Mouse (Mus musculus) frontal cortex, postnatal 36 days (tissue): ENCODE results near the gene Dcaf6.
A peak's percentile ranks its signal among the peaks of the same experiment; 100 is the strongest.

Source experiments
- DNase-seq, 2 experiments: peaks; one replicate each; pipeline ENCODE4 v3.0.0; 2022; ENCODE audit warnings: low spot score in 2 of 2

Gene Dcaf6

GRCm38 (mm10) chr1:165460360-165460800 is at the start of gene Dcaf6, which contains the start of gene Mpc2:
Dcaf6 (minus strand) TSS chr1:165460475.
Mpc2 (plus strand) TSS chr1:165460637.
- DNase-seq = peak; percentile 99 to 100

DNA sequence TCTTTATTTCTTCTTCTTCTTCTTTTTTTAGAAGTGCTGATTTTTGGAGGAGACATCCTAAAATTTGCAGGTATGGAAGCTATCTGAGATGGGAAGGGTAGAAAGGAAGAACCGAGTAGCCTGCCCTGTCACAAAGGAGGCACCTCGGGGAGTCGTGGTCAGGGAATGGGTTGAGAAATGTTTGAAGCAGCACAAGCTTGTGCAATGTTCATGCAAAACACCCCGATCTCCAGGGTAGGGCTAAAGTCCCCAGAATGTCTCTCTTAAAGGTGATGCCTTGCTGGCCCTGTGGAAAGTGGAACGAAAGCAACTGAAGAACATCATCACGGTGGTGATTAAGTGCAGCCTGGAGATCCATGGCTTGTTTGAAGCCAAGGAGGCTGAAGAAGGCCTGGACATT is 46.0 kb upstream of the Dcaf6 start:
- DNase-seq = no peak

- DNase-seq = no peak
These were observed 43.2 kb upstream of the Dcaf6 start for GRCm38 (mm10) chr1:165503307-165504024.

- DNase-seq = no peak
These were observed 38.6 kb upstream of the Dcaf6 start for GRCm38 (mm10) chr1:165498856-165499255.

GRCm38 (mm10) chr1:165489197-165489596 is 28.9 kb upstream of the Dcaf6 start:
- DNase-seq = no peak

GRCm38 (mm10) chr1:165486108-165486507 is 25.8 kb upstream of the Dcaf6 start:
- no peak for DNase-seq

GRCm38 (mm10) chr1:165484688-165485233 is 24.5 kb upstream of the Dcaf6 start, which contains the start of gene Adcy10:
Adcy10 (plus strand) TSS chr1:165485183.
- DNase-seq = no peak

- DNase-seq = no peak
These were observed 11.2 kb upstream of the Dcaf6 start for GRCm38 (mm10) chr1:165471490-165471889.

DNA sequence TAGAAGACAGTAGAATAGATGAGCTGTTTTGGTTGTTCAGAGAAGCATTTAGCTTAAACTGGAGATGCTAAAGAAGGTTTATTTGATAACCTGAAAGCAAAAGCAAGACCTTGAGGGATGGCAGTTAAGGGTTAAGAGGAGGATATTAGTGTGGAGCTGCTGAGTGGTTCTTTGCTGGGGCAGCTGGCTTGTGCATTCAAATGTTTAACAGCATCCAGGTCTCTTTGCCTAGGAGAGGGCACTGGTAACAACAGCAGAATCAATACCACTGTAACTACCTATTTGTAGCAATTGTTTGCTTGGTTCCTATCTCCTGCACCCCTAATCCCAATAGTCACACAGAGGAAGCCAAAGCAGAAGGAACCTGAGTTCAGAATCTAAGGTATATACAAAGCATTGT is 9.4 kb upstream of the Dcaf6 start:
- no peak for DNase-seq

DNA sequence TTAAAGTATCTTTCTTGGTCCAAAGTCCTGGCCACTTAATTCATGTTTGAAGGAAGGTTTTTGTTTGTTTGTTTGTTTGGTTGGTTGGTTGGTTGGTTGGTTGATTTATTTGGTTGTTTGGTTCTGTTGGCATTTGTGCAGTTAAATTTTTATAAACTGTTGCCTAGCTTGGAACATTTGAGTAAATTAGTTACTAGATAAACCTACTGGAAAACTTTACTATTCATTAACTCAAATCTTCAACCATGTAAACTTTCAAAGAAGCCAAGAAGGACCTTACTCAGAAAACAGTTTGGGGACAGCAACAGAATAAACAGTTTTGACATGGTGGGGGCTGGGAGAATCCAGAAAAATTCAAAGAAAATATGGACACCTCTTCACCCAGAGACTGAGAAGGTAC is 8.7 kb upstream of the Dcaf6 start:
- no peak for DNase-seq

GRCm38 (mm10) chr1:165464574-165464973 is 4.3 kb upstream of the Dcaf6 start:
- DNase-seq = no peak

GRCm38 (mm10) chr1:165462861-165463260 is 2.6 kb upstream of the Dcaf6 start:
- DNase-seq = no peak

DNA sequence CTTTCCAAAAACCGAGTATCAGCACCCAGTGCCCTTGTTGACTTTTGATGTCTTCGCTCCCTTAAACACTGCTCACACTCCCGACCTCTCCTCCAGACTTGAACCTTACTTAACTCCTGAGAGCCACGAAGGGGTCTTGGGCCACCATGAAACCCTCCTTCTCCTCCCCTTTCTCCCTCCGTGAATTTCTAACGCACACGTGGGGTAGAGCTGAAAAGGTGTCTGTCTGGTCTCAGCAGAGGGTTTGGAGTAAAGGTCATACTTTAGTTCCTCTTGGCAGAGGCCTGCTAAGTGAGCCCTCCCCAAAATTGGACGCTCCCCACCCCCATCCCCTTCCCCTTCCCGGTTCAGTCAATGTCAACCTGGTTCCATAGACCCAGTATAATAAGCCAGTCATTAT is 1.4 kb upstream of the Dcaf6 start:
- DNase-seq = no peak

DNA sequence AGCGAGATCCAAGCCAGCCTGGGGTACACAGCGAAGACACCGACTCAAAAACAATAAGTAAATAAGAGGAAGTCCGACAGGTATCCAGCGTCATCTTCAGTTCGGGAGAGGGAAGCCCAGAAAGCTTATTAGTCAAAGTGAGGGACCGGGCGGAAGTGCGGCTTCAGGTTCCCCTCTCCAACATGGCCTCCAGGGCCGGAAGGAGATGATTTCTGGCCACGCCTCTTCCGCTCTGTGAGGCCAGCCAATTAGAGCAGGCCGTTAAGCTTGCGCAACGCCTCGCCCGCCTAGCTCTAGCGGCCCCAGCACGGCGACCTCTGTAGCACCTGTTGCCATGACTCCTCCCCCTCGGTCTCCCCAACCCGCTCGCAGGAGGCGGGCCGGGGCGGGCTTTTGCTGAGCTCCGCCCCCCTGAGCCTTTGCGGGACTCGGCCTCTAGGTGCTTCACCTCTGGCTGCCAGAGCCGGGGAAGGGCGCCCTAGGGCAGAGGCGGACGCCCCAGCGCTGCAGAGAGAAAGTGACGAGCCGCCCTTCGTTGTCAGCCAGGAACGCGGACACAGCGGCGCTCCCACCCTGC is 614 bp upstream of the Dcaf6 start:
- peak; percentile 99 for DNase-seq

DNA sequence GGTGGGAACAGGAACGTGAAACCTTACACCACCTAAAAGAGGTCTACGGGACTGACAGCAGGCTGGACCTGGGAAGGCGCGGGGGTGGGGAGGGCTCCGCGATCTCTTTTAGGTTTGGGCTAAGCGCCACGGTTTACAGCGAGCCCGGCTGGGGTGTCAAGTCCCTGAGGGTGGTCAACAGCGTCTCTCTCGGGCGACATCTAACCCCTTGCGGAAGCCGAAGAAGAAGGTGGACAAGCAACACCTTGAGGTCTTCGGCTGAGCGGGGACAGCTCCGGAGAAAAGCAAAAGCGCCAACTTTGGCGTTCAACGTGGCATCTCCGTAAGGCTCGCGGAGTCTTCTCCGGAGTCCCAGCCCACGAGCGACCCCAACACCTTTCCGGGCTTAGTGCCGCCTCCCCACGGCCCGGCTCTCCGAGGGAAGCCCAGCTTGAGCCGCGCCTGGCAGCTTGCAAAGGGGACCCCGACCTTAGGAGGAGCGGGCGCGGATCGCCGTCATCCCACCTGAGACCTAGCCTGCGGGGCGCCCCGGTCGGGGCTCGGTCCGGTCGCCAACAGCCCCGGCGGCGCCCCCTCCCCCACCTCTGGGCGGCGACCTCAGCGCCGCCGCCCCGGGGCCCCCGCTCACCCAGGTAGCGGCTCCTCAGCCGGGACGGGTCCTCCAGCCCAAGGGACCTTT is 633 bp downstream of the Dcaf6 start:
- DNase-seq = peak; percentile 39 to 45

DNA sequence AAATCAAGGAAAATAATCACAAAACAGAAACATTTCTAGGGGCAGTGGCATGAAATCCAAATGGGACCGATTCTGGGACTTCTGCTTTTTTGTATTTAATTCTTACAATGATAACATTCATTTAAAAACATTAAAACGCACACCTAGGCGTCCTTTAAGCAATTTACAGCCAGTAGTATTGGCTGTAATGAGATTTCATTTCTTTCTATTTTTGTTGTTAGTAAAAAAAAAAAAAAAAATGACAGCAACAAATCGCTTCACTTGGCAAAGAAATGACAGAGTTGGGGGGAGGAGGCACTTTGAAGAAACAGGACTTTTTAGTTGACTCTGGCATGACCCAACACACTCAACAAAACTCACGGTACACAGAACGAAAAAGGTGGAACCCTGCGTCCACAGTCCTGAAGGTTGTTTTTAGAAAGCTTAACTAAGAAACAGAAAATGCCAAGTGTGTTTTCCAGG is 1.2 kb downstream of the Dcaf6 start:
- DNase-seq = no peak

GRCm38 (mm10) chr1:165441719-165442118 is 18.6 kb downstream of the Dcaf6 start:
- no peak for DNase-seq

- DNase-seq = no peak
These were observed 19.1 kb downstream of the Dcaf6 start for GRCm38 (mm10) chr1:165441201-165441600.

GRCm38 (mm10) chr1:165440788-165441187 is 19.5 kb downstream of the Dcaf6 start:
- no peak for DNase-seq

DNA sequence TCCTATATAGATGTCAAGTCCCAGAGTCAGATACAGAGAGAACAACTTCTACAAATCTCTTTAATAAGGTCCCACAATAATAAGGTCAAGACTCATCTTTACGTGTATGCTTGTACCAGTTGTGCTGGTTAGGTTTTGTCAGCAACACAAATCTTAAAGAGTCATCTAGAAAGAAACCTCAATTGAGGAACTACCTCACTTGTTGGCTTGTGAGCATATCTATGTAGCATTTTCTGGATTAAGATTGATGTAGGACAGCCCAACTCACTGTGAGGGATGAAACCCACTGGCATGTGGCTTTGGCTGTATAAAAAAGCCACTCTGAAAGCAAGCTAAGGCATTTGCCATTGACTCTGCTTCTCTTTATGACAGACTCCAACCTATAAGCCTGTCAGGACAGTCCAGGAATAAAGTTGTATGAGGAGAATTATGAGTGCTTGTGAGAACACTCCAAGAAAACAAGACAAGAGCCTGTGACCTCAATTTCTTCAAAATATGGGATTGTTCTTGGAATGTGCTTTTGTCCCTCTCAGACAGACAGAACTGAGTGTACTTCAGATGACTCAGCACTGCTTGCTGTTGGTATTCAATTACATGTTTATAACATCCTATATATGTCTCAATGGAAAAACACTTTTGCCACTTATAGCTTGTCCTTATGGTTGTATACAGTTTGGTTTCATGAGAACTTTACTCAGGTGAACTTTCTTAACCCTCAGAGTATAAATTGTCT is 21.8 kb downstream of the Dcaf6 start:
- no peak for DNase-seq

GRCm38 (mm10) chr1:165432883-165433282 is 27.4 kb downstream of the Dcaf6 start:
- DNase-seq = no peak

DNA sequence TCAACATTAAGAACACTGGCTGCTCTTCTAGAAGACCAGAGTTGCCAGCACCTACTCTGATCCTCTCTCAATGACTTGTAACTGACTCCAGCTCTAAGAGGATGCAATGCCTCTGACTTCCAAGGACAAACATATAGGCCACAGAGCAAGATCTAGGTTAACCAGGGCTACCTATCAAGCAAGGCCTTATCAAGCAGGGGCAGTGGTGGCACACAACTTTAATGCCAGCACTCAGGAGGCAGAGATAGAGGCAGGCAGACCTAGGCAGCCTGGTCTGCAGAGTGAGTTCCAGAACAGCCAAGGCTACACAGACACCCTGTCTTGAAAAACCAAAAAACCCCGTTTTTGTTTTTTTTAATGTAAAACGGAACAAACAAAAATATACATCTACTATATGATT is 34.0 kb downstream of the Dcaf6 start:
- DNase-seq = no peak
